Mouse (Mus musculus): ENCODE measurements around the gene Eif2ak4.

Gene Eif2ak4

DNA sequence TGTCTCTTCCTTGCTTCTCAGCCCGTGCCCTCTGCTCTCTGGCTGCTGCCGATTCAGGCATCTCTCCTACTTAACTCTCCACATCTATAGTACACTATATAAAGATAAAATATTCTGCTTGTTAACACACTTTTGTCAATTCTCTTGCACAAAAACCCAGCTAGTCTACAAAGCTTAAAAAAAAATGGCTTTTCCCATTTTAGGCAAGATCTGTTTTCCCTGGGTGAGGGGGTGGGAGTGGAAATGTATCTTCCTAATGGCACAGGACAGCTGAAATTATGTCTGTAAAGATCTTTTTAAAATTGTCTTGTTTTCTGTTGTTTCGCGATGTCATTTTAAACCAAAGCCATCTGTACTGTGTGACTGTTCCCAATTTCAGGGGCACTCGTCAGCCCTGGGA, 75.1 kb downstream of the Eif2ak4 start:
- no peak for DNase-seq (ENCODE audit: low read depth, low spot score)

DNA sequence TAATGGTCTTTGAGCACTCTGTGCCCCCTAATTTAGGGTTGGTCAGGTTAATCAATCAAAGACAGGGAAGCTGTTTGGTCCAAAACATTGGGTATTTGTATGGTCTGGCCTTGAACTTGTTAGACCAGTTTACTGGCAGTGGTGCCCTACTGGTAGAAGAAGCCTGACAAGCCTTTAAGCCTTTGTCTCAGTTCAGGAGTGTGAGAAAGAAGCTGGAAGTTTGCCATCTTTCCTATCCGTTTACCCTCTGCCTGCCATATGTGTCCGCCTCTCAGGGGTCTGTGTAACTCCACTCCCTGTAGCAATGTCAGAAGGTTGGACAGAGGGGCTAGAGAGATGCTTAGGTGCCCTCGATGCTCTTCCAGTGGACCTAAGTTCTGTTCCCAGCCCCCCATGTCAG, 76.0 kb downstream of the Eif2ak4 start:
- DNase-seq (ENCODE audit: low read depth, low spot score) = no peak

- DNase-seq (ENCODE audit: low read depth, low spot score) = no peak
Measured at GRCm38 (mm10) chr2:118465894-118466293, 77.5 kb downstream of the Eif2ak4 start.

DNA sequence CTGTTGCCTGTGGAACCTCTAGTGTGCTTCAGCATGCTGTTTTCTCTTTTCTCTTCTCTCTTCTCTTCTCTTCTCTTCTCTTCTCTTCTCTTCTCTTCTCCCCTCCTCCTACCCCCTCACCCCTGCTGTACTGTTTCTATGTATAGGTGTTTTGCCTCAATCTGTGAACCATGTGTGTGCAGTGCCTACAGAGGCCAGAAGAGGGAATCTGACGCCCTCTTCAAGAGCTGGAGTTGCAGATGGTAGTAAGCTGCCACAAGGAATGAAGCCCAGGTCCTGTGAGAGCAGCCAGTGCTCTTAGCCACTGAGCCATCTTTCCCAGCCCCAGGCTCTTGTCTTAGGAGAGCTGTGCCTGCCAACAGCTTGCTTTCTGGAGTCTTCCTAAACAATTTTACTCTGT, 78.2 kb downstream of the Eif2ak4 start:
- DNase-seq (ENCODE audit: low read depth, low spot score) = no peak

DNA sequence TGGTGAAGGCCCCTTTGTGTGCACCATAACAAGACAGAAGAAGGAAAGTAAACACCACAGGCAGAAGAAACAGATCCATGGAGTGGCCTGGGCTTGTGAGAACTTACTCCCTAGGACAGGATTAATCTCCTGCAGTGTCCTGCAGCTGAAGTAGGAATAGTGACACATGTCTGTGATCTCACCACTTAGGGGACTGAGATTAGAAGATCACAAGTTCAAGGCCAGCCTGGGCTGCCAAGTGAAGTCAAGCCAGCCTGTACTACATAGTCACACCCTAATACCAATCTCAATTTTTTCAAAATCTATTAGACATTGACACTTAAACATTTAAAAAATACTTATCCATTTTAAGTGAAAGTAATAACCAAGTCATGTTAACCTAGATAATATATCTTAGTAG, 79.9 kb downstream of the Eif2ak4 start:
- no peak for DNase-seq (ENCODE audit: low read depth, low spot score)

DNA sequence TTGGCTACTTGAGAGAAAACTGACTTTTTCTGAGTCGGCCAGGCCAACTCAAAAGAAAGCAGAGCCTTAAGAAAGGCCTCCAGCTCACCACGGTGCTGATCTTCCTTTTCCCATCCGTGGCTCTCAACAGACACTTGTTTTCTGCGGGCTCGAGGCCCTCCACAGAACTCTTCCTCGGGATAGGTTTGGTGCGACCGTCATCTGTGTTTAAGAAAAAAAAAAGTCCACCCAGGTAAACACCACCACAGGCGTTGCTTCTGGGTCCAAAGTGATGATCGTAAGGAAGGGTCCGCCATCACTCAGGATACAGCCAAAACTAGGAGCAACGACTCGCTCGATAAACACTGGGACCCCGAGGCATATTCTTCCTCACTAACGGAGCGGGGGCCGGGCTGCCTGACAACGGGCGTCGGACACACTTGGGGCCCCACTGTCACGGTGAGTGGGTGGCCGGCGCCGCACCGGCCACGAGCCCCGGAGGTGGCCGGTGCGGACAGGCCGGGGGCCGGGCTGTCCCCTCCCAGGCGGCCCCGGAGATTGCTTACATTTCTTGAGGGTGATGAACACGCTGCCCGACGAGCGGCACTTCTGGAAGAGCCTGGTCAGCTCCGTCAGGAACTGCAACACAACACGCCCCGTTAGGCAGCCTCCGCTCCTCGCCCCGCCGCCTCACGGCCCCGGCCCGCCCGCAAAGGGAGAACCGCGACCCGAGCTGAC, 90.6 kb downstream of the Eif2ak4 start:
- DNase-seq (ENCODE audit: low read depth, low spot score) = no peak

- DNase-seq (ENCODE audit: low read depth, low spot score) = peak; percentile 90
Measured at GRCm38 (mm10) chr2:118479550-118479909, 91.1 kb downstream of the Eif2ak4 start, which contains the start of gene Srp14. Gene Srp14 (minus strand): TSS chr2:118479711.

- DNase-seq (ENCODE audit: low read depth, low spot score) = no peak
Measured at GRCm38 (mm10) chr2:118480886-118481285, 92.5 kb downstream of the Eif2ak4 start.

DNA sequence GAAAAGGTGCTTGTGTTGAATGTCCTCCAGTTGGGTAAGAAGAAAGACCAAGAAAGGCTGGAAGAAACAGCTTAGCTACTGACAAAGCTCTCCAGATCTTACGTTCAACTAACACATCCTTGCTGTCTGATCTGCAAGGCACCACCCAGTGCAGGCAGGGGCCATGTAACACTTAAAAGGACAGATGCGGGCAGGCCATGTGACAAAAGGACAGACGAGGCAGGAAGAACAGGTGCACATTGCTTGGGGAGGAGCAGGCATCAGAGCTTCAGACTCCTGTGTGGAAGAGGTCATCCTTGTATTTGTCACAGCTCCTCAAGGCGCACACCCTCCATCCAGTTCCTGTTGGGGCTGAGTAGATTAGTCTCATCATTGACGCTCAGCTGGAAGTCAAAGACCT, 94.6 kb downstream of the Eif2ak4 start:
- no peak for DNase-seq (ENCODE audit: low read depth, low spot score)

- DNase-seq (ENCODE audit: low read depth, low spot score) = no peak
Measured at GRCm38 (mm10) chr2:118484386-118484898, 96.0 kb downstream of the Eif2ak4 start.

- DNase-seq (ENCODE audit: low read depth, low spot score) = no peak
Measured at GRCm38 (mm10) chr2:118485415-118485814, 97.0 kb downstream of the Eif2ak4 start.

DNA sequence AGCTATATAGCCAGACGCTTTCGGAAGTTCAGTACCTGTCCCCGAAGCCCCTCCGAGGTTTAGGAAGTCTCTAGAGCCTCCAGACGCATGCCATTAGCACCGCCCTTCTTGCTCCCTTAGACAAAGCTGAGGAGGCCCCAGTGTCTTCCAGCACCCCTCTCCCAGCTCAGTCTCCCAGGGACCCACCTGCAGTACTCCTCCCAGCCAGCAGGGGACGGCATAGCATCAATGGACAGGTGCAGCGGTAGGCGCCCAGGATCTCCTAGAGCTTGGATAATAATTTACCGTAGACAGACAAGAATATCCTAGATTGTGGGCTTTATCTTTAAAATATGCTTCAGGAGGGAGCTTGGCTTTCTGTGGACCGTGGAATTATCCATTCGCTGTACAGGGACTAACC, 98.5 kb downstream of the Eif2ak4 start:
- peak; percentile 30 for DNase-seq (ENCODE audit: low read depth, low spot score)

- no peak for DNase-seq (ENCODE audit: low read depth, low spot score)
Measured at GRCm38 (mm10) chr2:118487806-118488205, 99.4 kb downstream of the Eif2ak4 start.

DNA sequence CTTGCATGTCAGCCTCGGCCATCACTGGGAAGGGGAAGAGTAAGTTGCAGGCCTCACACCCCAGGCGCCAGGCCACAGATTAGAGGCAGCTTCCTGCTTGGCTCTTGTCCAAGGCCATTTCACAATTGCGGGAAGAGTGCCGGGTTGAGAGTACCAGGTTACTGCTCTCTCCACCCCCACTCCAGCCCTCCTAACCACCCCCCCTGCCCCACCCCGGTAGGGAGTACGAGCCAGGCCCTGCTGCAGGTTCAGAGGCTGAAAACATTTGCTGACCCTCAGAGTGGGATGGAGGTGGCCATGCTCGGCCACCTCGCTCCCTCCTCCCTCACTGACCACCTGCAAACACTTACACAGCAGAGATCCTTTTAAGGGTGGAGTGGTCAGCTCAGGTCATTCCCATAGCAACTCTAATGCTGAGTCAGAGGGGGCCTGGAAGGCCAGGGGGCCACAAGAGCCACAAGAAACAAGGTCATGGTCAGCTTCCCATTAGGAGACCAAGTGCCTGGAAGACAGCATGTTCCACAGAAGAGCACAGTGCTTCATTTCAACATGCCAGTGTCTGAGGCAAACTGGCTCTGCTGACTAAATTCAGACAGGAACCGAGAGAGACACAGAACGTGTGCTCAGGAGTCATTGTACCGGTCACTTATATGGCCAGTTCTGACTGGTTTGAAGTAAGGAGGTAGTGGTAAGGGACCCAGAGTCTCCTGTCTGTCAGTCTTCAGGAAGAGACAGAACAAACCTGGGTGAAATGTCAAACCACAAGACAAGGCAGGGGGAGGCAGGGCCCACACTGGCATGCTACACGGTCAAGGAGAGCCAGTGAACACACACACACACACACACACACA, 102.0 kb downstream of the Eif2ak4 start:
- no peak for DNase-seq (ENCODE audit: low read depth, low spot score)

- DNase-seq (ENCODE audit: low read depth, low spot score) = no peak
Measured at GRCm38 (mm10) chr2:118491281-118491731, 102.9 kb downstream of the Eif2ak4 start.

GRCm38 (mm10) chr2:118491741-118492395, 103.5 kb downstream of the Eif2ak4 start:
- DNase-seq (ENCODE audit: low read depth, low spot score) = no peak

- no peak for DNase-seq (ENCODE audit: low read depth, low spot score)
Measured at GRCm38 (mm10) chr2:118495024-118495423, 106.6 kb downstream of the Eif2ak4 start.

- no peak for DNase-seq (ENCODE audit: low read depth, low spot score)
Measured at GRCm38 (mm10) chr2:118497890-118498289, 109.5 kb downstream of the Eif2ak4 start.

DNA sequence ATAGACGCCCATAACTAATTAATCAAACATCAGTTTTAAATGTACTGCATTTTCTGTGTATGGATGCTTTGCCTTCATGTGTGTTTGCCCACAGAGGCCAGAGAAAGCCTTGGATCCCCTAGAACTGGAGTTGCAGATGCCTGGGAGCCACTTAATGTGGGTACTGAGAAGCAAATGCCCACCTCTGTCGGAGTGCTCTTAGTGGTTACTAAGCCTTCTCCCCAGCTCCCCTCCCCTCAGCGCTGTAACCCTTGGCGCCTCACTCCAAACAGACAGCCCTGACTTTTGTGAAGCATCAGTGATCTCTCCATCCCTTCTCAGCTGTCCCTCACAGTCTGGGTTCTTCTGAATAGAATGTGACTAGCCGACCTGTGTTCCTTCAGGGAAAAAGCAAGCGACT, 110.1 kb downstream of the Eif2ak4 start:
- no peak for DNase-seq (ENCODE audit: low read depth, low spot score)

DNA sequence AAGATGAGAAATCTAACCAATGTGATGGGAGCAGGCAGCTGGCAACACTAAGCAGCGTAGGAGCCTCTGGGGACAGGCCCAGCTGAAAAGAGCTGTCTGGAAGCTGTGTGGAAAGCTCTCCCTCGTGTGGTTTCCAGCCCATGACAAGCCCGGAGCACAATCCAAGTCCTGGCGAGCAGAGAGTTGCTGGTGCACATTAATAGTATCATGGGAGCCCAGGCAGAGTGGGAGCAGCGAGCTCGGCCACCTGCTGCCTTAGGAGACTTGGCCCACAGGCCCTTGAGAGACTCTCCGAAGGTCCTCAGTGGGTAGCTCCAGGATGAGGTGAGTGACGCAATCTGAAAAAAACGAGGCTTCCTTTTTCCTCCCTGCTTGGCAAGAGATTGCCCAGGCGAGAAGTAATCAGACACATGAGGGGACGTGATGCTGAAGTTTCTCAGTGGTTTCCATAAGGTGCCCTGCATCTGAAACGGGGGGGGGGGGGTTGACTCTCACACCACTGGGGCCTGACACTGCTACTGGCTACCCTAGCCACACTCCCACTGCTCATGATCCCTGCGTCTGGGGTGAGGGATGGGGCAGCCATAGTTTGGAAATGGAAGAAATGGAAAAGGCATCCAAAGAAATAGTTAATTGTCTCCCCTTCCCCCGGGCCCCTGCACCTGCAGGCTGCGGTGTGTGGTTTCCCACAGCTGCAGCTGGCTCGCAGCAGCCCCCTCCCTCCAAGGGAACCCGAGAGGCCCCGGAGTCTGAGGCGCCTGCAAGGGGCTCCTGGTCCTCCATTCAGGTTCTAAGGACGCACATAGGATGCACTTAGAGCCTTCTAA, 110.9 kb downstream of the Eif2ak4 start:
- DNase-seq (ENCODE audit: low read depth, low spot score) = no peak

DNA sequence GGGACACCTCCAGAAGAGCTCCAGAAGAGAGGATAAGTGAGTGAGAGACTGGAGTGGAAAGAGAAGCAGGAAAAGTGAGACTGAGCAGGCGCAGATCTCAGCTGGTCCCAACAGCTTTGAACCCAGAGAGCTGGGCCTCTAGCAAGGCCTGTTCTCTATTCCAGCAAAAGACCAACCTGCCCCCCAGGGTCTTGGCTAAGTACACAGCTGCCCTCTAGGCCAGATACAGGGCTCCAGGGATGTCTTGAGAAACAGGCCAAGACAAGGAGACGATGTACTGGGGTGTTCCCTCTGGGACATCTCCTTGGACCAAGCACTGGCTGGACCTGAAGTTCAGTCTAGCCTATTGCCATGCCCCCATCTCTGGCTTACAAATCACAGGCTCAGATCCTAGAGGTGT, 111.8 kb downstream of the Eif2ak4 start:
- DNase-seq (ENCODE audit: low read depth, low spot score) = no peak
